Mouse (Mus musculus): ENCODE data around the gene Cnn1.
"Not testable (repeated sequence)": the region's sequence is repeated elsewhere in the genome, so short reads cannot be mapped to it uniquely, and the experiment has no call there.

Gene Cnn1

GRCm38 (mm10) chr9:22075778-22076177, 23.2 kb upstream of the Cnn1 start:
- DNase-seq (ENCODE audit: extremely low spot score, low spot score) = not testable (repeated sequence)

- no peak for DNase-seq (ENCODE audit: extremely low spot score, low spot score)
These were observed 22.8 kb upstream of the Cnn1 start for GRCm38 (mm10) chr9:22076223-22076622.

- DNase-seq (ENCODE audit: extremely low spot score, low spot score) = no peak
These were observed 14.4 kb upstream of the Cnn1 start for GRCm38 (mm10) chr9:22084667-22085021.

GRCm38 (mm10) chr9:22085022-22085834, 13.8 kb upstream of the Cnn1 start, which contains the start of gene Ecsit:
Ecsit (minus strand) TSS chr9:22085438.
- peak; percentile 87 for DNase-seq (ENCODE audit: extremely low spot score, low spot score)

- no peak for DNase-seq (ENCODE audit: extremely low spot score, low spot score)
These were observed 13.0 kb upstream of the Cnn1 start for GRCm38 (mm10) chr9:22086012-22086411.

GRCm38 (mm10) chr9:22087034-22087618, 11.9 kb upstream of the Cnn1 start:
- no peak for DNase-seq (ENCODE audit: extremely low spot score, low spot score)

GRCm38 (mm10) chr9:22089281-22089680, 9.7 kb upstream of the Cnn1 start:
- no peak for DNase-seq (ENCODE audit: extremely low spot score, low spot score)

- no peak for DNase-seq (ENCODE audit: extremely low spot score, low spot score)
These were observed 9.0 kb upstream of the Cnn1 start for GRCm38 (mm10) chr9:22089986-22090385.

- no peak for DNase-seq (ENCODE audit: extremely low spot score, low spot score)
These were observed 6.3 kb upstream of the Cnn1 start for GRCm38 (mm10) chr9:22092746-22093145.

- DNase-seq (ENCODE audit: extremely low spot score, low spot score) = peak; percentile 80
These were observed 3.1 kb upstream of the Cnn1 start for GRCm38 (mm10) chr9:22095854-22096307.

- no peak for DNase-seq (ENCODE audit: extremely low spot score, low spot score)
These were observed 906 bp downstream of the Cnn1 start for GRCm38 (mm10) chr9:22099922-22100321.

- no peak for DNase-seq (ENCODE audit: extremely low spot score, low spot score)
These were observed 9.2 kb downstream of the Cnn1 start for GRCm38 (mm10) chr9:22108194-22108593.

GRCm38 (mm10) chr9:22115635-22116034, 16.6 kb downstream of the Cnn1 start:
- no peak for DNase-seq (ENCODE audit: extremely low spot score, low spot score)

- peak; percentile 30 for DNase-seq (ENCODE audit: extremely low spot score, low spot score)
These were observed 17.1 kb downstream of the Cnn1 start for GRCm38 (mm10) chr9:22116086-22116485.

GRCm38 (mm10) chr9:22116740-22117426, 17.9 kb downstream of the Cnn1 start, which contains the start of gene Elof1:
Elof1 (minus strand) TSS chr9:22117172.
- peak; percentile 94 for DNase-seq (ENCODE audit: extremely low spot score, low spot score)

GRCm38 (mm10) chr9:22117754-22118456, 18.9 kb downstream of the Cnn1 start:
- peak; percentile 35 for DNase-seq (ENCODE audit: extremely low spot score, low spot score)

GRCm38 (mm10) chr9:22119543-22119942, 20.5 kb downstream of the Cnn1 start:
- no peak for DNase-seq (ENCODE audit: extremely low spot score, low spot score)

- DNase-seq (ENCODE audit: extremely low spot score, low spot score) = no peak
These were observed 22.5 kb downstream of the Cnn1 start for GRCm38 (mm10) chr9:22121545-22121944.

- no peak for DNase-seq (ENCODE audit: extremely low spot score, low spot score)
These were observed 23.0 kb downstream of the Cnn1 start for GRCm38 (mm10) chr9:22122005-22122404.

GRCm38 (mm10) chr9:22123069-22123609, 24.1 kb downstream of the Cnn1 start:
- no peak for DNase-seq (ENCODE audit: extremely low spot score, low spot score)

- DNase-seq (ENCODE audit: extremely low spot score, low spot score) = no peak
These were observed 25.2 kb downstream of the Cnn1 start for GRCm38 (mm10) chr9:22124169-22124568.

All from neural tube, embryonic 10.5 days (tissue).